Mouse (Mus musculus) G1E (cell line): ENCODE results near the gene Ppp4r1. TPM values are rescaled to one million over a fixed set of nuclear protein-coding genes. Genes with fewer than 3 reads are reported as not detected.

ENCODE experiments used
- ATAC-seq: 2 replicates; pipeline ENCODE4 v1.8.0; 2016; ENCODE audit warnings: mild to moderate bottlenecking; ENCODE audit not compliant: insufficient number of reproducible peaks, poor library complexity, low FRiP score, severe bottlenecking; ENCODE audit errors: extremely low read depth
- DNase-seq: peaks from one replicate; pipeline ENCODE4 v3.0.0; 2012; ENCODE audit warnings: low spot score
- H3K27me3 ChIP-seq: 2 replicates; pipeline ENCODE4 v1.6.1; 2012; ENCODE audit warnings: mild to moderate bottlenecking, low read length, inconsistent platforms; ENCODE audit not compliant: insufficient read depth
- H3K36me3 ChIP-seq: replicated peaks from 2 replicates; pipeline ENCODE3; 2012; ENCODE audit warnings: mild to moderate bottlenecking, inconsistent platforms
- H3K4me1 ChIP-seq: 2 replicates; pipeline ENCODE4 v1.6.1; 2012; ENCODE audit warnings: low read depth, low read length, inconsistent platforms, mixed read lengths; ENCODE audit not compliant: insufficient read depth
- H3K4me3 ChIP-seq: 2 replicates; pipeline ENCODE4 v1.5.1; 2012; ENCODE audit warnings: low read depth, mild to moderate bottlenecking, inconsistent platforms, low read length, moderate library complexity, mixed read lengths
- H3K9me3 ChIP-seq: replicated peaks from 2 replicates; pipeline ENCODE4 v1.6.1; 2012; ENCODE audit warnings: inconsistent platforms
- CTCF ChIP-seq: IDR thresholded peaks from 2 replicates; pipeline ENCODE4 v1.5.1; 2012; ENCODE audit warnings: low read depth, low read length, inconsistent platforms, mixed read lengths
- GATA1 ChIP-seq: IDR thresholded peaks from 2 replicates; pipeline ENCODE4 v1.6.1; 2012; ENCODE audit warnings: borderline replicate concordance, low read length, inconsistent platforms, mixed read lengths
- GATA2 ChIP-seq: IDR thresholded peaks from 2 replicates; pipeline ENCODE4 v1.6.1; 2012; ENCODE audit warnings: low read depth, low read length, inconsistent platforms, borderline replicate concordance
- POLR2AphosphoS5 ChIP-seq: IDR thresholded peaks from 2 replicates; pipeline ENCODE4 v1.6.1; 2012; ENCODE audit warnings: low read depth, low read length, inconsistent platforms; ENCODE audit not compliant: insufficient replicate concordance
- TAL1 ChIP-seq: conservative IDR thresholded peaks from 2 replicates; pipeline ENCODE4 v1.6.1; 2012; ENCODE audit warnings: low read depth, low read length, inconsistent platforms, mixed read lengths
- polyA plus RNA-seq: library from polyadenylated mRNA; stranded (reverse); fragments of >175 nt; gene quantifications from 2 replicates; pipeline ENCODE4 v1.2.3, GENCODE M21; 2012
- total RNA-seq, 2 experiments: library from RNA; stranded (forward) in 1 of 2; stranded (reverse) in 1 of 2; fragments of 200-1000 nt in 1 of 2; fragments of >200 nt in 1 of 2; fragmentation: Nextera tagmentation in 1 of 2; gene quantifications; 2 replicates each; pipeline ENCODE4 v1.2.3; 2014 to 2017

Ppp4r1 gene
- total and polyA plus RNA-seq, 3 experiments, result 20.0 to 33.0 (median 32.8) TPM

DNA sequence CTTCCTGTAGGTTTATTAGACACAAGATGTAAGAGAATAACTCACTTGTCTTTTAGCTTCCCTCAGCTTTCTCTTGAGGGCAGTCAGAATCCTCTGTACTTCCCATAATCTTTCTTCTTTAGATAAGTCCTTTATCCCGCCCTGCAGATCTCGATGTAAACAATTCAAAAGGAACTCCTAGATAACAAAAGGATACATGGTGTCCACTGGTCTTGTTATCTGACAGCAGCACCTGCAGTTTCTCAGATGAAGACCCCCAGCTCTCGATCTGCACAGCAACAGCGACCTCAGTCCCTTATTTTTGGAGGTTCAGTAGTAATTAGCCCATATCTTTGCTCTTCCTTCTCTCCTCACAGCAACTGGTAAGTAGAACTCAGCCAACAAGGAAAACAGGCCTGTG lies 75.2 kb downstream of the Ppp4r1 start:
- ATAC-seq (peak; percentile 90), DNase-seq (peak; percentile 53)
- H3K4me1 ChIP-seq, result peaks cover 46% of the 10 kb centered on the region
- no peaks in the 10 kb centered on the region for H3K27me3 ChIP-seq
- peaks cover 82% of the 10 kb centered on the region for H3K36me3 ChIP-seq
- peaks cover 18% of the 10 kb centered on the region for H3K9me3 ChIP-seq
- no peak overlapping the region; the same call in 1 of the 2 replicates for H3K4me3 ChIP-seq
- TF ChIP-seq POLR2AphosphoS5, result no peak
- peak; percentile 86 for TF ChIP-seq TAL1

DNA sequence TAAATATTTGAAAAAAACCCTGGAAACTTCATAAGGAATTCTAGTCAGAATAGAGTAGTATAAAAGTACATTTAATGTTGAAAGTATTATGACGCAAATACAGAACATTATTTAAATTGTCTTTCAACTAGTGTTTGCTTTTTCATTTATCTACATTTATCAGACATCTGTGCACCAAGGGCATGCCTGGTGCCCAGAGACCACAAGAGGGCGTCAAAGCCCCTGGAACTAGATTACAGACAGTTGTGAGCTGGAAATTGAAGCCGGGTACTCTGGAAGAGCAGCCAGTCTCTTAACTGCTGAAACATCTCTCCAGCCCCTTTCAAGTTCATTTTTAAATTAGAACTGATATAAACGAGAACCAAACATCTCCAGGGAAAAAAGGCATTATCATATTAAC lies 80.2 kb downstream of the Ppp4r1 start:
- no peak overlapping the region for H3K4me3 ChIP-seq
- no peak for ATAC-seq

DNA sequence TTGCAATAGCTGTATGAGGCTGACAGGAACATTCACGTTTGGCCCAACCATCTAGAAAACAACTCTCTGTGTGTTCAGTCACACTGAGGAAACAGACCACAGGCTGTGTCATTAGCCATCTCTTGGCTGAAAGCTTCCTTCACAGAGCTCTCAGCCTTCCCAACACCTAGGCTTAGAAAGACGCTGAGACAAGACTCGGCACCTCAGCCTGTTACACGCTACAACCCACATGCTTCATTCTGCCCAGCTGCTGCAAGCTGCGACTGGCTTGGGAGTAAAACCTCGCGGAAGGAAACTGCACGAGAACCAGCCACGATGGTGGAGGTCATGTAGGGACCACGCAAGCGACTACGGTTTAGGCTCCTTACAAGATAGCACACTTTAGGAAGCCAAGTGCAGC lies 81.5 kb downstream of the Ppp4r1 start:
- H3K9me3 ChIP-seq, result no peaks in the 10 kb centered on the region
- peaks cover 76% of the 10 kb centered on the region for H3K36me3 ChIP-seq
- no peak for DNase-seq
- no peak for ATAC-seq
- no peak overlapping the region for H3K4me3 ChIP-seq
- no peaks in the 10 kb centered on the region for H3K27me3 ChIP-seq
- TF ChIP-seq GATA2 (no peak), CTCF (no peak), POLR2AphosphoS5 (no peak), TAL1 (no peak), GATA1 (no peak)
- peaks cover 45% of the 10 kb centered on the region for H3K4me1 ChIP-seq

More for the DNA sequence above, 80.2 kb downstream of the Ppp4r1 start:
- no peaks in the 10 kb centered on the region for H3K9me3 ChIP-seq
- H3K36me3 ChIP-seq, result peaks cover 82% of the 10 kb centered on the region
- H3K4me1 ChIP-seq, result peaks cover 50% of the 10 kb centered on the region
- DNase-seq, result no peak
- H3K27me3 ChIP-seq, result no peaks in the 10 kb centered on the region
- TF ChIP-seq CTCF (peak; percentile 30; the same call in 1 of the 2 replicates), POLR2AphosphoS5 (no peak)

DNA sequence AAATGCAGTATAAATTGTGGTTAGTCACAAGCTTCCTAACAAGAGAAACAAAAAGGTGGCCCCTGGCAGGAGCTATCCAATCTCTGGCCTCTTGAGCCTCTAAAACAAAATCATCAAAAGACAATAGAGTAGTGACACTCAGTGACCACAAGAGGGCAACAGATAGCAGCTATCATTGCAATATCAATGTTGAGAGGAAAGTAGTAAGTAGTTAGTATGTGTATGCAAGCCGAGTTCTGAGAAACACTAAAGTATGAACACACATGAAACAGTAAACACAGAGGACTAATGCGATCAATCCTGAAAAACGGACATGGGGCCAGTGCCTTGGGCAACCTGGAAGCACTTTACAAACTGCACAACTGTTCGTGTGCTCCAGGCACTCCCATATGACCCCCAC lies 82.4 kb downstream of the Ppp4r1 start:
- no peak for TF ChIP-seq POLR2AphosphoS5
- TF ChIP-seq CTCF, result peak; percentile 69
- H3K9me3 ChIP-seq, result no peaks in the 10 kb centered on the region
- peak; percentile 38 for DNase-seq
- H3K4me1 ChIP-seq, result peaks cover 47% of the 10 kb centered on the region
- H3K36me3 ChIP-seq, result peaks cover 69% of the 10 kb centered on the region
- peak; percentile 51; the same call in 1 of the 2 replicates for ATAC-seq
- H3K4me3 ChIP-seq, result no peak overlapping the region
- H3K27me3 ChIP-seq, result no peaks in the 10 kb centered on the region

DNA sequence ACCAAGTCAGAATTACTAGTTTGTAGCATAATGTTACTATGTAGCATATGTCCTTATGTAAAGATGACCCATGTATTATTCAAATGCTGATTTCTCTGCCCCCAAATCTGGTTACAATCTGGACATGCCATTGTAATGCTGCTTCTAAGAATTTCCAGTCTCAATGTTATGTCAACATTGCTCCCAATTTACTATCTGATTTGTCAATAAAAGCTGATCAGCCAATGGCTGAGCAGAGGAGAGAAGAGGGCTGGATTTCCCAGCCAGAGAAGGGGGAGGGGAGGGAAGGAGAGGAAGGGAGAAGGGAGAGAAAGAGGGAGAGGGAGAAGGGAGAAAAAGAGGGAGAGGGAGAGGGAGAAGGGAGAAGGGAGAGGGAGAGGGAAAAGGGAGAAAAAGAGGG lies 82.9 kb downstream of the Ppp4r1 start:
- TF ChIP-seq POLR2AphosphoS5 (no peak), CTCF (no peak)
- peaks cover 49% of the 10 kb centered on the region for H3K4me1 ChIP-seq
- H3K4me3 ChIP-seq, result no peak overlapping the region
- ATAC-seq (no peak), DNase-seq (no peak)
- no peaks in the 10 kb centered on the region for H3K27me3 ChIP-seq
- peaks cover 67% of the 10 kb centered on the region for H3K36me3 ChIP-seq
- no peaks in the 10 kb centered on the region for H3K9me3 ChIP-seq

DNA sequence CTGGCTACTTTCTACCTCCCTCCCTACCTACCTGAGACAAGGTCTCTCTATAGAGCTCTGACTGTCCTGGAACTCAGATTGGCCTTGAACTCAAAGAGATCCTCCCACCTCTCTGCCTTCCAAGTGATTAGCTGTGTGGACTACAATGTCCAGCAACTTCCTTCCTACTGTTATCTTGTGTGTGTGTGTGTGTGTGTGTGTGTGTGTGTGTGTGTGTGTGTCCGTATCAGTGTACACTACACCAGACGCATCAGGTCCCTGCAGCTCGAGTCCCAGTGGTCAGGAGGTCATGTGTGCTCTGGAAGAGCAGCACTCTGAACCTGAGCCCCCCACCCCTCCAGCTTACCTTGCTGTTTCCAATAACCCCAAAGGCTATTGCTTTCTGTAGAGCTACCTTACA lies 83.8 kb downstream of the Ppp4r1 start:
- TF ChIP-seq GATA2 (no peak), CTCF (no peak), TAL1 (no peak), GATA1 (no peak), POLR2AphosphoS5 (no peak)

DNA sequence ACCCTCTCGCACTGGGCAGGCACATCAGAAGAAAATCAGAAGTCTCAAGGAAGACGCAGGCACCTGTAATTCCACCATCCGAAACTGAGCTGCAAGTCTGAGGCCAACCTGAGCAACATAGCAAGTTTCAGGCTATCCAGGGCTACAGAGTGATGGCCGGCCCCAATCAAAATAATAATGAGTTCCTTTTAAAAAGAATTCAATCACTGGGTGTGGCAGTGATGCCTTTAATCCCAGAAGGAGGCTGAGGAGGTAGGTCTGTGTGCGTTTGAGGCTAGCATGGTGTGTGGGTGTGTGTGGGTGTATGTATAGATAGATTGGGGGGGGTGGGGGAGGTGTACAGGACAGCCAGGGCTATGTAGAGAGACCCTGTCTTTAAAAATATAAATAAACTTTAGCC lies 85.6 kb downstream of the Ppp4r1 start:
- Histone ChIP-seq H3K36me3 (peaks cover 55% of the 10 kb centered on the region), H3K4me3 (no peak overlapping the region), H3K4me1 (peaks cover 44% of the 10 kb centered on the region), H3K9me3 (no peaks in the 10 kb centered on the region), H3K27me3 (no peaks in the 10 kb centered on the region)
- DNase-seq (no peak), ATAC-seq (no peak)
- no peak for TF ChIP-seq POLR2AphosphoS5
- no peak for TF ChIP-seq TAL1
- no peak for TF ChIP-seq GATA1
- TF ChIP-seq GATA2, result no peak
- no peak for TF ChIP-seq CTCF

More for the DNA sequence above, 83.8 kb downstream of the Ppp4r1 start:
- ATAC-seq (no peak; the same call in 1 of the 2 replicates), DNase-seq (no peak)
- Histone ChIP-seq H3K4me3 (no peak overlapping the region), H3K9me3 (no peaks in the 10 kb centered on the region), H3K4me1 (peaks cover 44% of the 10 kb centered on the region), H3K36me3 (peaks cover 58% of the 10 kb centered on the region), H3K27me3 (no peaks in the 10 kb centered on the region)
